Mouse (Mus musculus) forebrain, embryonic 10.5 days (tissue): ENCODE measurements around the gene Slc22a14. TPM values are rescaled to one million over a fixed set of nuclear protein-coding genes. Genes with fewer than 3 reads are reported as not detected.
"Not testable (repeated sequence)": the region's sequence is repeated elsewhere in the genome, so short reads cannot be mapped to it uniquely, and the experiment has no call there.

ENCODE experiments used
- DNase-seq: peaks from one replicate; pipeline ENCODE4 v3.0.0-alpha.2; 2017; ENCODE audit warnings: low spot score; ENCODE audit errors: extremely low spot score
- H3K27ac ChIP-seq: fragments of 300-500 bp; sonication (generic); 2 replicates; pipeline ENCODE4 v1.5.1; 2016; ENCODE audit warnings: mild to moderate bottlenecking
- H3K27me3 ChIP-seq: fragments of 300-500 bp; sonication (generic); 2 replicates; pipeline ENCODE4 v1.6.1; 2016; ENCODE audit warnings: mild to moderate bottlenecking; ENCODE audit not compliant: poor library complexity, severe bottlenecking
- H3K36me3 ChIP-seq: fragments of 300-500 bp; sonication (generic); replicated peaks from 2 replicates; pipeline ENCODE4 v1.6.1; 2016; ENCODE audit warnings: mild to moderate bottlenecking, moderate library complexity
- H3K4me1 ChIP-seq: fragments of 300-500 bp; sonication (generic); 2 replicates; pipeline ENCODE4 v1.6.1; 2016
- H3K4me3 ChIP-seq: fragments of 300-500 bp; sonication (generic); 2 replicates; pipeline ENCODE4 v1.5.1; 2016; ENCODE audit warnings: mild to moderate bottlenecking, moderate library complexity
- H3K9me3 ChIP-seq: fragments of 300-500 bp; sonication (generic); 2 replicates; pipeline ENCODE4 v1.6.1; 2016; ENCODE audit warnings: mild to moderate bottlenecking, moderate library complexity
- WGBS: fragments of 180-500 bp; shearing (Covaris S2); methylation state at CpG from one replicate; pipeline ENCODE4 v1.1.7; 2016; 5-methylcytosine and 5-hydroxymethylcytosine counted together
- polyA plus RNA-seq: library from polyadenylated mRNA; unstranded; fragments of >200 nt; fragmentation: Nextera tagmentation; extraction: Ambion mirVana; gene quantifications from 2 replicates; pipeline ENCODE4 v1.2.1, GENCODE M21; 2016

Gene Slc22a14
- polyA plus RNA-seq, 1 experiment from 2014 or later = not detected

DNA sequence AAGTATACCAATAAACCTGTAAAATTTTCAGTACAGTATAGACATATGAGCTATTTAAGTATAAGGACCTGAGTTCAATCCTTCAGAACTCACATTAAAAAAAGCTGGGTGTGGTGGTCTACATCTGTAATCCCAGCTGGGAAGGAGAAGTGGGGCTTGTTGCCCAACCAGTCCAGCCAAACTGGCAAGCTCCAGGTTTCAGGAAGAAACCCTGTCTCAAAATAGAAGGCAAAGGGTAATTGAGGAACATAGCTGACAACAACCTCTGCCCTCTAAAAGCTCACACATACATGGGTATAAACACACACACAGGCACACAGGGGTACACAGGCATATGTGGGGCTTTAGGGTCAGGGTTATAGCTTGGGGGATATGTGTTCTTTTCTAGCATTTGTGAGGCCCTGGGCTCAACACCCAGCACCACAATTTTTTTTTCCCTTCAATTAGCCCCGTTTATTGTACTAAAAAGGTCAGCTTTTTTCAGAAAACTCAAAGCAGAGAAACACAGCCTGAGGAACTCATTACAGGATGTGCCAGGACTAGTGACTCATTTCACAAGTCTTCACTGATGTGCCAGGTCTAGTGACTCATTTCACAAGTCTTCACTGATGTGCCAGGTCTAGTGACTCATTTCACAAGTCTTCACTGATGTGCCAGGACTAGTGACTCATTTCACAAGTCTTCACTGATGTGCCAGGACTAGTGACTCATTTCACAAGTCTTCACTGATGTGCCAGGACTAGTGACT lies 99.8 kb downstream of the Slc22a14 start:
- WGBS = 91% methylated on average over 1 of the region's 1 CpGs
- peaks cover 85% of the 10 kb centered on the region for H3K36me3 ChIP-seq
- H3K4me1 ChIP-seq, H3K27ac ChIP-seq, H3K27me3 ChIP-seq, H3K9me3 ChIP-seq, H3K4me3 ChIP-seq, DNase-seq: not testable (repeated sequence)

GRCm38 (mm10) chr9:119263067-119263466 lies 102.3 kb downstream of the Slc22a14 start:
- no peak for DNase-seq
- Histone ChIP-seq H3K27me3 (no peaks in the 10 kb centered on the region), H3K36me3 (peaks cover 94% of the 10 kb centered on the region), H3K4me1 (no peaks in the 10 kb centered on the region), H3K27ac (no peak overlapping the region), H3K4me3 (no peak overlapping the region), H3K9me3 (no peaks in the 10 kb centered on the region)
- WGBS = 95% methylated on average over 4 of the region's 4 CpGs

GRCm38 (mm10) chr9:119260825-119261224 lies 104.5 kb downstream of the Slc22a14 start:
- Histone ChIP-seq H3K4me3 (no peak overlapping the region), H3K9me3 (no peaks in the 10 kb centered on the region), H3K36me3 (peaks cover 95% of the 10 kb centered on the region), H3K4me1 (no peaks in the 10 kb centered on the region), H3K27me3 (no peaks in the 10 kb centered on the region), H3K27ac (no peak overlapping the region)
- 92% methylated on average over 2 of the region's 2 CpGs for WGBS
- DNase-seq = no peak

GRCm38 (mm10) chr9:119258785-119259184 lies 106.6 kb downstream of the Slc22a14 start:
- Histone ChIP-seq H3K9me3 (no peaks in the 10 kb centered on the region), H3K4me3 (no peak overlapping the region), H3K4me1 (no peaks in the 10 kb centered on the region), H3K36me3 (peaks cover 94% of the 10 kb centered on the region), H3K27ac (no peak overlapping the region), H3K27me3 (no peaks in the 10 kb centered on the region)
- 96% methylated on average over 2 of the region's 2 CpGs for WGBS
- DNase-seq = no peak

GRCm38 (mm10) chr9:119258128-119258527 lies 107.2 kb downstream of the Slc22a14 start:
- no peak for DNase-seq
- H3K4me3 ChIP-seq = no peak overlapping the region
- peaks cover 94% of the 10 kb centered on the region for H3K36me3 ChIP-seq
- H3K4me1 ChIP-seq = no peaks in the 10 kb centered on the region
- H3K27ac ChIP-seq = no peak overlapping the region
- no peaks in the 10 kb centered on the region for H3K9me3 ChIP-seq
- no peaks in the 10 kb centered on the region for H3K27me3 ChIP-seq
- WGBS = 90% methylated on average over 5 of the region's 5 CpGs

DNA sequence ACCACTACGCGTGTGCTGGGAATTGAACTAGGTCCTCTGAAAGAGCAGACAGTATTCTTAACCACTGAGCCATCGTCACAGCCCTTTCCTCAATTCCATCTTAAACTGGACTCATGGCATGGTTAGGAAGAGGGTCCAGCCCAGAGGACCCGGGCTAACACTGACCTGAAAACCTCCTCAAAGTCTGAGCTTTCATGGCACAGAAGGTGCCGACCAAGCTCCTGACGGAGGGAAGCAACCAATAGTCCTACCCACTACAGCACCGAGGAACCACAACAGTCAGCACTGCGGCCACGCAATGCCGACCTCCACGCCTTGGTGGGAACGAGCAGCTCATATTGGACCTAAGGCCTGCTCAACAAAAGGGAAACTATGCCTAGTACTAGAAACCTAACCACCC lies 109.2 kb downstream of the Slc22a14 start:
- no peak for DNase-seq
- H3K27ac ChIP-seq = no peak overlapping the region
- no peak overlapping the region for H3K4me3 ChIP-seq
- H3K27me3 ChIP-seq = no peaks in the 10 kb centered on the region
- H3K9me3 ChIP-seq = no peaks in the 10 kb centered on the region
- H3K36me3 ChIP-seq = peaks cover 94% of the 10 kb centered on the region
- H3K4me1 ChIP-seq = no peaks in the 10 kb centered on the region
- 96% methylated on average over 12 of the region's 12 CpGs for WGBS

DNA sequence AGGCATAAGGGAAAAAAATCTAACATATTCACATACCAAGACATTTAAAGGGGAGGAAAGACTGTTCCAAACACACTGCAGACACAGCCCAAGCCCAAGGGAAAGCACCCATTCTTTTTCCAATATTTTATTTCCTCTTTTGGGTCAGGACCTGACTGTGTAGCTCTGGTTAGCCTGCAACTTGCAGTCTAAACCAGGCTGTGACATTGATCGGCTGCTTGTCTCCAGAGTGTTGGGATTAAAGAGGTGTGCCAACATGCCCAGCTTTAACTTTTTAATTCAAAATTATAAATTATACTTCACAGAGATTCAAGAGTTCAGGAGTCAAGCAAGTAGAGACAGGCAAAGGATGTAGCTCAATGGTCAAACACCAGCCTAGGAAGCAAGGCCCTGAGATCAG lies 110.3 kb downstream of the Slc22a14 start:
- no peaks in the 10 kb centered on the region for H3K27me3 ChIP-seq
- WGBS = 96% methylated on average over 1 of the region's 1 CpGs
- DNase-seq = no peak
- no peaks in the 10 kb centered on the region for H3K9me3 ChIP-seq
- peaks cover 97% of the 10 kb centered on the region for H3K36me3 ChIP-seq
- H3K27ac ChIP-seq = no peak overlapping the region
- no peak overlapping the region for H3K4me3 ChIP-seq
- H3K4me1 ChIP-seq = no peaks in the 10 kb centered on the region

DNA sequence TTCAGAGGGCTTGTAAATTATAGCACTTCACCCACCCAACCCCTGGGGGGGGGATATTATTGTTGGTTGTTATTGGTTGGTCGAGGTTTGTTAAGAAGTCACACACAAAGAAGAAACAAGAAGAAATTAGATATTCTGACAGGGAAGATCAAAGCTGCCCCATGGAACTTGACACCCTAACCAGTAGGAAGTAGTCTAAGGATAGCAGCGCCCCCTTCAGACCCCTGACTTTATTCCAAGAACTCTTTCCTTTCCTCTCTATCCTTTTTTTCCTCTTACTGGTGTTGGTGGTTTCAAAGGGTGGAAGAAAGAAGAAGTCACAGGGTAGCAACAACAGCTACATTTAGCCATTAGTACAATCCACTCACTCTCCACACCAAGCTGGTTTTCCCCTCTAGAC lies 111.2 kb downstream of the Slc22a14 start:
- no peak overlapping the region for H3K4me3 ChIP-seq
- H3K9me3 ChIP-seq = no peaks in the 10 kb centered on the region
- H3K36me3 ChIP-seq = peaks cover 97% of the 10 kb centered on the region
- H3K27ac ChIP-seq = no peak overlapping the region
- WGBS = 81% methylated on average over 2 of the region's 2 CpGs
- no peaks in the 10 kb centered on the region for H3K27me3 ChIP-seq
- no peak for DNase-seq
- H3K4me1 ChIP-seq = no peaks in the 10 kb centered on the region

DNA sequence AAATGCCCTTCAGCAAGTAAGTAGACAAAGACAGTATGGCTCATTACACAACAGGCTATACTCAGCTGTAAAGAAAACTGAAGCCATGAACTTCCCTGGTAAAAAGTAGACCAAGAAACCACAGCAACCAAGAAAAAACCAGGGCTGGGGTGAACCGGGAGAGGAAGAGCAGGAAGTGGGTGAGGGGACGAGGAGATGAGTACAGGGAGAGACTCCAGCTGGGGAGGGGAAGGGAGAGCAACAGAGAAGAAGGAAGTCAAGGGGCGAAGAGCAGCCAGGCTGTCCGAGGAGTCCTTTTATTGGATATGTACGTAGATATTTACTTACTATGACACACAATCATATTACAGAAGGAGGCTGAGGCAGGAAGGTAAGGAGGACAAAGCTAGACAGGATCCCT lies 117.4 kb downstream of the Slc22a14 start:
- WGBS = 82% methylated on average over 5 of the region's 5 CpGs
- Histone ChIP-seq H3K4me1 (no peaks in the 10 kb centered on the region), H3K4me3 (no peak overlapping the region), H3K27me3 (no peaks in the 10 kb centered on the region), H3K27ac (no peak overlapping the region), H3K36me3 (peaks cover 88% of the 10 kb centered on the region), H3K9me3 (no peaks in the 10 kb centered on the region)
- no peak for DNase-seq

- no peaks in the 10 kb centered on the region for H3K9me3 ChIP-seq
- DNase-seq = no peak
- no peaks in the 10 kb centered on the region for H3K4me1 ChIP-seq
- peaks cover 89% of the 10 kb centered on the region for H3K36me3 ChIP-seq
- WGBS = 95% methylated on average over 5 of the region's 5 CpGs
- no peak overlapping the region for H3K27ac ChIP-seq
- H3K27me3 ChIP-seq = no peaks in the 10 kb centered on the region
- no peak overlapping the region for H3K4me3 ChIP-seq
Measured at GRCm38 (mm10) chr9:119246826-119247225, 118.5 kb downstream of the Slc22a14 start.

DNA sequence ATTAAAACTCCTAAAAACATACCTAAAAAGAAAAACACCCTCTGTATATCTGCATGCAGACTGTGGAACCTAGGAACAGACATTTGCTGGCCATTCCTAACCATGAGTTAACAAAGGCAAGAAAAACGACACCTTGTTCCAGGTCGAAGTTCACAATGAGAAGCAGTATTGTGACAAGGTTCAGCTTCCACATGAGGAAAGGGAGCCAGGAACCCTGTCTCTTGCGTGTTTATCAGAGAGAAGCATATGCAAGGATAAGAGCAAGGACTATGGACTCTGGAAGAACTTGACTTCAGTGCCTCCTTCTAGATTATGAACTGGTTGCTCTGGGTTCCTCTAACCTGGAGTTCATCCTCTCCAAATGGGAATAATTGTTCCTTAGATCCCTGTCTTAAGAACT lies 121.4 kb downstream of the Slc22a14 start:
- no peak for DNase-seq
- H3K4me1 ChIP-seq = no peaks in the 10 kb centered on the region
- 89% methylated on average over 3 of the region's 3 CpGs for WGBS
- no peak overlapping the region for H3K27ac ChIP-seq
- no peaks in the 10 kb centered on the region for H3K9me3 ChIP-seq
- H3K4me3 ChIP-seq = no peak overlapping the region
- peaks cover 89% of the 10 kb centered on the region for H3K36me3 ChIP-seq
- no peaks in the 10 kb centered on the region for H3K27me3 ChIP-seq

DNA sequence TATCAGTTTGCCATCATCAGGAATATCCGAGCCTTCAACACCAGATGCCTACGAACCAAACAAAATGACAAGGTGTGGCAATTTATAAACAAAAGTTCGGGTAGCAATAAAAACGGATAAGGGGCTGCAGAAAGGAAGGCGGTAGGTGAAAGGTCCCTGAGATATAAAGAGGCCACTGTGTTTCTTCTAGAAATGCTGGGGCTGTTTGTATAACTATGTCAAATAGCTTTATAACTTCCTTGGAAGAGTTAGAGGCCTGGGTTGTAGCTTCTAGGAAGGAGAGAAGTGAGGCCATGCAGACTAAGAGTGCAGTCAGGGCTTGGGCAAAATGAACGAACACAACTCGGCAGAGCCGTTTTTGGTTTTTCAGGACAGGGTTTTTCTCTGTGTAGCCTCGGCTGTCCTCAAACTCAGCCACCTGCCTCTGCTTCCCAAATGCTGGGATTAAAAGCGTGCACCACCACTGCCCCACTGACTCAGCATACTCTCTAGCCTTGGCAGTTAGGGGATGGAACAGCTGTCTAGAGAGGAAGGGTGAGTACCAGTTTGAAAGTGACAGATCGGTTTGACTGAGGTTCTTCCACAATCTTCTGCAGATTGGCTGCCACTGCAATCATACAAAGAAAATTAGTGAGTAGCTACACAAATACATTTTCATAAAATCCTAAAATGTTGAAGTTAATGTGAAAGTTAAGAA lies 124.0 kb downstream of the Slc22a14 start:
- H3K27ac ChIP-seq = no peak overlapping the region
- H3K4me3 ChIP-seq = no peak overlapping the region
- no peaks in the 10 kb centered on the region for H3K4me1 ChIP-seq
- 93% methylated on average over 11 of the region's 11 CpGs for WGBS
- no peaks in the 10 kb centered on the region for H3K27me3 ChIP-seq
- H3K9me3 ChIP-seq = no peaks in the 10 kb centered on the region
- DNase-seq = no peak
- peaks cover 74% of the 10 kb centered on the region for H3K36me3 ChIP-seq

DNA sequence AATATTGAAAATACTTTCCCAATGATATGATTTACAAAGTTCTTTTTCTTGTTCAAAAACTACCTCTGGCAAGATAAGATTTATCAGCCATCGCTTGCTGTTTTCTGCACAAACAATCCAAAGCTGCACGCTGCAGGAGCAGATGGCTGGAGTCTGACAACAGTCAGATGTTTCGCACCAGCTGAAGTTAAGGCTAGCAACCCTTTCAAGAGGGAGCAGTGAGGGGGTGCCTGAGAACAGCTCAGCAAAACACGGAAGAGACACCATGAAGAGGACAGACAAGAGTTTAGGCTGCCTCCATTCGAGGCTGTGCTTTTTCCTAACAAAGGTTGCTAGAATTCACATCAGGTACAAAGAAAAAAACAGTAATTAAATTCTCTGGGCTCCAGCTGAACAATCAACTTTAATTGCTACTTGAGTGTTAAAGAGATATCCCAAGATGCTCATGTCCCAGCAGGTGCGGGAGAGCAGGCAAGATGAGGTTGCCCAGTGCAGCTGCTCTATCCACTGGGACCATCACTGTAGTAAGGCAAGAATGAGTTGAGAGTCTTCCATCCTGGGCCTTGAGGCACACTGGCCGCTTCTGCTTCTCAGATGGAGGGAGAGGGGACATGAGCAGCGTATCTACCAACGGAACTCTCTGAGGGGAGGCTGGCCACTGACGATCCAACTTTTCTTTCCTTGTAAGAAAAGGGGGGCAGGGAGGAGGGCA lies 124.9 kb downstream of the Slc22a14 start:
- Histone ChIP-seq H3K27ac (no peak overlapping the region), H3K4me3 (no peak overlapping the region), H3K4me1 (no peaks in the 10 kb centered on the region), H3K36me3 (peaks cover 66% of the 10 kb centered on the region), H3K9me3 (no peaks in the 10 kb centered on the region), H3K27me3 (no peaks in the 10 kb centered on the region)
- 93% methylated on average over 10 of the region's 10 CpGs for WGBS
- no peak for DNase-seq
